Mouse (Mus musculus) MEL (cell line): ENCODE data around the gene Tmem200a.

Source experiments
- CTCF ChIP-seq, 3 experiments: IDR thresholded peaks in 2 of 3; conservative IDR thresholded peaks in 1 of 3; 2 replicates each; pipeline ENCODE4 v1.5.1; 2011 to 2012; ENCODE audit warnings: low read length in 3 of 3, low read depth in 2 of 3, mild to moderate bottlenecking in 2 of 3, improper control_type of control experiment in 1 of 3, inconsistent platforms in 1 of 3, mixed read lengths in 1 of 3, moderate library complexity in 1 of 3; ENCODE audit not compliant: control insufficient read depth in 1 of 3, insufficient read depth in 1 of 3, poor library complexity in 1 of 3, severe bottlenecking in 1 of 3
- KAT2A ChIP-seq: conservative IDR thresholded peaks from 2 replicates; pipeline ENCODE4 v1.6.1; 2012; ENCODE audit warnings: low read depth, low read length, improper control_type of control experiment, inconsistent platforms
- MYC ChIP-seq: IDR thresholded peaks from 2 replicates; pipeline ENCODE4 v1.6.1; 2011; ENCODE audit warnings: low read depth, mild to moderate bottlenecking, low read length, improper control_type of control experiment, moderate library complexity
- ZNF384 ChIP-seq: IDR thresholded peaks from 2 replicates; pipeline ENCODE4 v1.6.1; 2012; ENCODE audit warnings: low read depth, mild to moderate bottlenecking, inconsistent platforms, low read length, improper control_type of control experiment

DNA sequence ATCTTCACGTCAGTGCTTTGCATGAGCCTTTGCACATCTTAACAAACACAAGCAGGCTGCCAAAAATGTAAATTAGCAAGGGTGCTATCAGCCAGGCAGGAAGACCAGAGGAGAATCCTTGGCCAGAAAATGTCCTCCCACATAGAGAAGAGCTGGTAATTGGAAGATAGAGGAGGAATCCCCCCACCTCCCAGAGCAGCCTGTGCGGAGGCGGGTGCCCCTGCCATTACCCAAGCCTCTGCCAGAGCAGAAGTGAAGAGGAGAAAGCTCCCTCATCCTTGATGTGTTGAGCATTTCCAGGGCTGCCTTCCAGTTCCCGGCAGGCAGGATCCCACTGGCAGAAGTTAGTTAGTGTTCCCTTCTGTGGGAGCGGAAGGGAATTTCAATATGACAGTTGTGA is 43.9 kb downstream of the Tmem200a start:
- TF ChIP-seq CTCF (IDR thresholded peaks at IDR 0.05 in 2 of 3, conservative IDR thresholded peaks at IDR 0.05 in 1 of 3; ENCODE audit: control insufficient read depth in 1 of 3, insufficient read depth in 1 of 3, low read depth in 2 of 3, low read length in 3 of 3, poor library complexity in 1 of 3, severe bottlenecking in 1 of 3) (no peak), ZNF384 (no peak), KAT2A (no peak), MYC (no peak)
